Mouse (Mus musculus) heart, adult 11 months (tissue): ENCODE measurements around the gene Cacna1i.

Experiments
- DNase-seq: peaks from one replicate; pipeline ENCODE4 v3.0.0; 2022

Cacna1i gene

DNA sequence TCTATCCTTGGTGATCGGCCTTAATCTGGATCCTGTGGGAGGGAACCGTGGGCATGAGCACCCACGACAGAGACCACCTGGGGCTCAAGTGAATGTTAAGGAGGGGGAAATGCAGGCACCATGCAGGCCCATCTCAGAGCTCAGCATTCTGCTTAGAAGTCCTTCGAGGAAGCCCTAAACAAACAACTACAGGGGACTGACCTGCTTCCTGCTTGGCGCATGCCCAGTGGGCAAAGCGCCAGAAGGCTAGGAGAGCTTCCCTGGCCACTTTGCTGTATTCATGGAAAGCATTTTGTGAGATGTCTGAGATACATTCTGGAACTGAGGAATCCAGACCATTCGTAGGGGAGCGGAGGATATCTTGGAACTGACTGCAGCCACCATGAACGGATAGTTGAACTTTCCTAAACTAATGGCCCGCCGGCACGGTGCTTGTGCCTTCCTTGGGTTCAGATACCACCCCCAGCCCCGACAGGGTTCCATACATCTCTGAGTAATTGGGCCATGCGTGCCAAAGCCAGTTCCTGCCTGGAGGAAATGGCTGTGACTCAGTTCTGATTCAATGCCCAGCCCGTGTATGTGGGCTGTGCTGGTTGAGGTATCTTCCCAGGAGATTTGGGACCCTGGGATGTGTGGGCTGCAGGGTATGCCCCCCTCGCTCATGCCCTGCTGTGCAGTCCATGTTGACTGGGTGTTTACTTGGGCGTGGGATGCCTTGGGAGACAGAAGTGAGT, 127.1 kb downstream of the Cacna1i start:
- DNase-seq = peak; percentile 89

DNA sequence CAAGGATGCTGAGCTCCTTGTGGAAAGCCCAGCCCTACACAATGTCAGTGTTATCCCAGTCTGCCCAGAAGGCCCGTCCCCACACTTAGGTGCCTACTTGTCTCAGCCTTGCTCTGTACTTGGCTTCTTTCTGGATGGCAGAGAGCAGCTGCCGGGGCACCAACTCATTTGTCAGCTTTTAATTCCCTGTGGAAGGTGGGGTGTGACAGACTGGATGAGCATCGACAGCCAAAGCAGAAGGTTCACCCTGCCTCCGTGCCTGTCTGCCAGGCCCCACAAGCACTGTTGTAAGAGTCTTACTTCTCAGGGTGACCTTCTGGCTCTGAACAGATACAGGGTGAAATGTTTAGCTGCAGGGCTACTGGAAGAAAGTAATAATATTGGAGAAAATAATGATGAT, 128.1 kb downstream of the Cacna1i start:
- no peak for DNase-seq

GRCm38 (mm10) chr15:80417066-80417465, 130.0 kb downstream of the Cacna1i start:
- no peak for DNase-seq

DNA sequence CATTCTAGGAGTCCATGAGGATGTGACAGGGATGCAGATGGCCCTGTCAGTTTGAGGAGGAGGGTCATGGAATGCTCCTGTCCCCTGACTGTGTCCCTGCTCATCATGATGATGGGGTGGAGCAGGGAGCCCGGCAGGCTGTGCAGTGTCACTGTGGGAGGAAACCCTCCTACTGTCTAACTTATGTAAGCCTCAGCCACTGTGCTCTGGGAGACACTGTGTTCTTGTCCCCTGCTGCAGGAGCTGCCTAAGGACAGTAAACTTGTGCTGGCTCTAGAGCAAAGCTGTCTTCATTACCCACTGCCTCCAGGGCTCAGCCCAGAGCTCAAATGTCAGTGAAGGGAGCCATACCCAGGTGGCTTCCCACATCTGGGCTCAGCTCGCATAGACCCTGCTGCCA, 131.1 kb downstream of the Cacna1i start:
- DNase-seq = no peak

GRCm38 (mm10) chr15:80430324-80430723, 143.3 kb downstream of the Cacna1i start:
- no peak for DNase-seq

DNA sequence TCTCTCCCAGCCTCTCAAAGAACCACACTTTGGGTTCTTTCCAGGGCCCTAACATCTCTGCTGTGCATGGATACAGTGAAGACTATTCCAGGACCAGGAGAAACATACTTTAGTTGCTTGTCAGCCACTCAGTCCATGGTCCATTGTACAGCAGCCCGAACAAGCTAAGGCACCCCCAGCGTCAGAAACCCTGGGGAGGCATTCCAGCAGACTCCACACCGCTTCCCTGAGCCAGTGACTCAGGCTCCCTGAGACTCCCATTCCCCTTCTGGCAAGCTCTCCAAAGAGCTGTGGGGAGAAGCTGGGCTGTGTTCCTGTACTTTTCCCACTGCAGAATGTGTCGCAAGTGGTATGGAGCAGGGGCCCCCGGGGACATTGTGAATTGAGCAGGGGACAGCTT, 149.9 kb downstream of the Cacna1i start:
- no peak for DNase-seq

DNA sequence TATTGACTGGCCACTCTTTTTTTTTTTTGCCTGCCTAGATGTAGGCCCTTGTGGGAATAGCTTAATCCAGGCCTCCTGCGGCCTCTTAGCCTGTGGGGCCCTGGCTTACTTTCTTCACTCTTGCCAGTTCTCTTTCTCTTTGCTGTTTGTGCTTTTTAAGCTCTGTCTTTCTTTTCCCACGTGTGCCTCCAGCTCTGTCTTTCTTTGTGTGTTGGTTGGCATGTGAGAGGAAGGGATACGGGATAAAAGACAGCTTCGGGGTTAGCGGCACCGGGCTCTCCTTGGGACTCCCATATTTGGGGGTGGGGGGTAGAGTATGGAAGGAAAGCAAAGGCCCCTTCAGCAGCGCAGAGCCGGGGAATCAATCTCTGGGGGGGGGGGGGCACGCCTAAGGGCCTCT, 151.0 kb downstream of the Cacna1i start:
- no peak for DNase-seq

DNA sequence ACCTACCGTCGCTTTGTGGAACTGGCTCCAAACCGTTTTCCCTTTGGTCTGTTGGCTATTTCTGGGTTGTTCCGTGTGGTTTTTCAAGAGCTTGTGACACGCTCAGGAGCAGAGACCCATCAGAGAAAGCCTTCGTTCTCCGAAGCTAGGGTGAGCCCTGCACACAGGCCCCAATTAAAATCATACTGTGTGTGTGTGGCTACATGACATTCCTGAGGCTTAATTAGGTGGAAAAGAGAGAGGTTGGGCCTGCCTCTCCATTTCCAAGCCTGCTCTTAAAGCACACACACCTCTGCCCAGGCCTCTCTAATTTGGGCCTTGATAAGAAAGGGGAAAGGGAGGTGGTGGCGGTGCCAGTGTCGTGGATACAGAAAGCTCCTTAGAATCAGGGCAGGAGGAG, 151.4 kb downstream of the Cacna1i start:
- no peak for DNase-seq

- no peak for DNase-seq
Measured at GRCm38 (mm10) chr15:80440195-80440594, 153.2 kb downstream of the Cacna1i start.

- no peak for DNase-seq
Measured at GRCm38 (mm10) chr15:80445956-80446687, 159.1 kb downstream of the Cacna1i start.
